Mouse (Mus musculus) bone marrow macrophage, adult 2 months (primary cell): ENCODE measurements around the gene Plekhm1. TPM values are rescaled to one million over a fixed set of nuclear protein-coding genes. Genes with fewer than 3 reads are reported as not detected.
A peak's percentile ranks its signal among the peaks of the same experiment; 100 is the strongest.

Experiments
- H3K27ac ChIP-seq: 2 replicates; pipeline ENCODE4 v1.5.1; 2012; ENCODE audit warnings: low read depth, low read length; ENCODE audit not compliant: insufficient read depth
- H3K4me1 ChIP-seq: 2 replicates; pipeline ENCODE4 v1.6.1; 2012; ENCODE audit warnings: low read length; ENCODE audit not compliant: control insufficient read depth, insufficient read depth
- H3K4me3 ChIP-seq: 2 replicates; pipeline ENCODE4 v1.5.1; 2012; ENCODE audit warnings: mild to moderate bottlenecking, low read length, moderate library complexity; ENCODE audit not compliant: insufficient read depth
- CTCF ChIP-seq: IDR thresholded peaks from 2 replicates; pipeline ENCODE4 v1.5.1; 2012; ENCODE audit warnings: low read depth, mild to moderate bottlenecking, low read length, moderate library complexity
- POLR2A ChIP-seq: IDR thresholded peaks from 2 replicates; pipeline ENCODE4 v1.6.1; 2012; ENCODE audit warnings: mild to moderate bottlenecking, low read depth, low read length, borderline replicate concordance
- polyA plus RNA-seq: library from polyadenylated mRNA; stranded (reverse); fragments of >200 nt; gene quantifications from 2 replicates; pipeline ENCODE4 v1.2.4, GENCODE M21; 2012; ENCODE audit not compliant: missing spikeins, insufficient read depth, insufficient read length

Gene Plekhm1
- polyA plus RNA-seq, 1 experiment: 75.0 TPM

DNA sequence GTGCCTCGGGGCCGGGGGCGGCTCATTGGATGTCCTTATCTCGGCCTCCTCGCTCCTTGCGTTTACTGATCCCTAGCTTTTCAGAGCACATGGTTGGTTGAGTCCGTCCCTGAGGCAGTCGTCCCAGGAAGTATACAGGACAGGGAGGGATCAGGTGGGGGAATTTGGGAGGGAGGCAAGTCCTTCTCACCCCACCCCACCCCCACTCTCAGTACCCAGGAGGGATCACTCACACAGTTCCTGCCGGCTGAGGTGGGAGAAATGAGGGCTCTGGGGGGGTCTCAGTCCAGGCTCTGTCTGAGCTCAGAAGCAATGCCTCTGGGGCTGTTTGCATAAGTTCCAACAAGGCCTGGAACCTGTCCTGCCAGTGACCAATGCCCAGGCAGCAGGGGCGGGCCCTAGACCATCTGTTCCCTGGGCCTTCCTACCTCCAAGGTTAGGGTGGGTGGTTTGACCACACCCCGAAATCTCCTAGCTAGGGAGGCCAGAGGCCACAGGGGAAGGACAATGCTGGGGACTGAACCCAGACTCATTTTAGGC lies 56.4 kb downstream of the Plekhm1 start:
- TF ChIP-seq POLR2A (no peak), CTCF (no peak)
- no peak overlapping the region for H3K27ac ChIP-seq
- peaks cover 20% of the 10 kb centered on the region for H3K4me1 ChIP-seq
- H3K4me3 ChIP-seq: no peak overlapping the region

- no peak overlapping the region for H3K4me3 ChIP-seq
- TF ChIP-seq CTCF: no peak
- no peak for TF ChIP-seq POLR2A
- H3K27ac ChIP-seq: no peak overlapping the region
- peaks cover 17% of the 10 kb centered on the region for H3K4me1 ChIP-seq
Observed at GRCm38 (mm10) chr11:103355251-103355650, 57.2 kb downstream of the Plekhm1 start.

DNA sequence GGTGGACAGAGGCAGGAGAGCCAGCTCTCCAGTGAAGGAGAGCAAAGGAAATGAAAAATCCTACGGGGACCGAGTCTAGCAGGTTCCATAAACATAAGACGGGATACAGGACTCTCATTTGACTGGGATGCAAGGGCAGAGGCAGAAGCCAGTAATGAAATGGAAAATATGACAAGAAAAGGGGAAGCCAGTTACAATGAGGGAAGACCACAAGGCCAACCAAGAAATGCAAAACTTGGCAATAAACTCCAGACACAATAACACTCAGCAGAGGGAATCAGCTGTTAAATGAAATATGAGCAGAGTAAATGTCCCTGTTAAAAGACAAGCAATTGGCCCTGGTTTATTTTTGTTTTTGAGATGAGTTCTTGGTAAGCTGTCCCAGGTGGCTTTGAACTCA lies 58.5 kb downstream of the Plekhm1 start:
- Histone ChIP-seq H3K4me1 (peaks cover 16% of the 10 kb centered on the region), H3K27ac (peak overlapping the region; percentile 25)

DNA sequence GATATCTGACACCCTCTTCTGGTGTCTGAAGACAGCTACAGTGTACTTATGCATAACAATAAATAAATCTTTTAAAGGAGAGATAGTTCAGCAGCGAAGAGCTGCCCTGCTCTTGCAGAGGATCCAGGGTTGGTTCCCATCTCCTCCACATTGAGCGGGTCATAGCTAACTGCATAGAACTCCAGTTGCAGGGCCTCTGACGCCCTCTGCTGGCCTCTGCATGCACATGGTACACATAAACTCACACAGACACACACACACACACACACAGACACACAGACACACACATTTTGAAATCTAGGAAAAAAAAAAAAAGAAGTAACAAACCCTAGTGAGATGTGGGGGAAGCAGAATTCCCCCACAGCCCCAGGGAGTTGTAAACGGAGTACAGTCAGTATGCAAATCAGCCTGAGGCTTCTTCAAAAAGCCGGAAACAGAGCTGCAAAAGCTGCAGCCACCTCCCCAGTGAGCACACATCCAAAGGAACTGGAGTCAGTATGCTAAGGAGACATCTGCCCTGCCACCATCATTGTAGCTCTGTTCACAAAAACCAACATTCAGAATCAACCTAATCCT lies 60.2 kb downstream of the Plekhm1 start:
- Histone ChIP-seq H3K27ac (no peak overlapping the region), H3K4me1 (peaks cover 14% of the 10 kb centered on the region), H3K4me3 (no peak overlapping the region)
- no peak for TF ChIP-seq POLR2A
- no peak for TF ChIP-seq CTCF

More for the DNA sequence above, 58.5 kb downstream of the Plekhm1 start:
- H3K4me3 ChIP-seq: no peak overlapping the region
- TF ChIP-seq POLR2A (no peak), CTCF (no peak)

- H3K4me3 ChIP-seq: no peak overlapping the region
- peaks cover 28% of the 10 kb centered on the region for H3K4me1 ChIP-seq
- H3K27ac ChIP-seq: no peak overlapping the region
- no peak for TF ChIP-seq CTCF
- TF ChIP-seq POLR2A: no peak
Observed at GRCm38 (mm10) chr11:103350711-103351315, 61.7 kb downstream of the Plekhm1 start.

DNA sequence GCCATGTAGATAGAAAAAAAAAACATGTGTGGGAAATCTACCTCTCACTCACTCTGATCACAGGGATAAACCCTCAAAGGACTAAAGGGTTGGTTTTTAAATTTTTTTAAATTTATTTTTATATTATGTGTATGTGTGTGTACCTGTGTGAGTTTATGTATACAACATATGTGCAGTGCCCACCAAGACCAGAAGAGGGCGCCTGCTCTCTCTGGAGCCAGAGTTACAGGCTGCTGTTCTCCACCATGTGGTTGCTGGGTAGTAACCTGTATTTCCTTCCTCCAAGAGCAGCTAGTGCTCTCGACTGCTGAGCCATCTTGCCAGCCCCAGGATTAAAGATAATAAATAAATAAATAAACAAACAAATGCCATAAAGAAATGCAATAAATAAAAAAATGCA lies 62.8 kb downstream of the Plekhm1 start:
- Histone ChIP-seq H3K27ac (no peak overlapping the region), H3K4me1 (peaks cover 35% of the 10 kb centered on the region), H3K4me3 (no peak overlapping the region)
- peak; percentile 46; the same call in 1 of the 2 replicates for TF ChIP-seq CTCF
- no peak for TF ChIP-seq POLR2A

DNA sequence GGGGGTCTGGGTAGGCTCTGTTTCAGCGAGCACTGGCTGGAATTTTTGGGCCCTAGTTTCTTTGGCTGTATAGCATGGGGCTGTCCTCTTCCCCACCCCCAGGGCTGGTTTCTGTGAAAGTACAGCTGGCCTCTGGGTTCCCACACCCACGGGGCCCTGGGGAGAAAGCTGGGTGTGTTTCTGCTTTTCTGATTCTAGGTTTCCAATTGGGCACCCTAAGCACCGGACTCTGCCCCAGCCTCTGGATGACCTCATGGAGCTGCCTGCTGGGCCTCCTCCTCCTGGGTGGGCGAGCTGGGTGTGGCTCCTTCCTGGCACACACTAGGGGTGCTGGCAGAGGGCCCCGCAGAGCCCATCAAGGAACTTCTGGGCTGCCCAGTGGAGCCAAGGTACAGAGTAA lies 65.8 kb downstream of the Plekhm1 start:
- Histone ChIP-seq H3K4me3 (no peak overlapping the region), H3K27ac (no peak overlapping the region), H3K4me1 (peaks cover 51% of the 10 kb centered on the region)
- no peak for TF ChIP-seq POLR2A
- no peak for TF ChIP-seq CTCF

DNA sequence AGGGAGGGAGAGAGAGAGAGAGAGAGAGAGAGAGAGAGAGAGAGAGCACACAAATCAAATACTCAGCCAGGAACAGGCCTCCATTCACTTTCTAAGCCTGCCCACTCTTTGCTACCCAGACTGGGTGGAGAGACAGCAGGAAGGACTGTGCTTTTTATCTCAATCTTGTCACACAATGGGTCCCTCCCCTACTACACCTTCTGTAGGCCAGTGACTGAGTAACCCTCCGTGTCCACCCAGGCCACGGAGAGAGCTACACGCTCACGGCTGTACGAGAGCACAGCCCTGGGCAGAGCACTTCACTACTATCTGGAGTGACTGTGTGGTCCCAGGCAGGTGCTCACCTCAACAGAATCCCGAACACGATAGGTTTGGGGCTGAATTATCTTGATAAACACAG lies 66.3 kb downstream of the Plekhm1 start:
- TF ChIP-seq CTCF (no peak), POLR2A (no peak)
- no peak overlapping the region for H3K4me3 ChIP-seq
- peaks cover 51% of the 10 kb centered on the region for H3K4me1 ChIP-seq
- H3K27ac ChIP-seq: no peak overlapping the region

DNA sequence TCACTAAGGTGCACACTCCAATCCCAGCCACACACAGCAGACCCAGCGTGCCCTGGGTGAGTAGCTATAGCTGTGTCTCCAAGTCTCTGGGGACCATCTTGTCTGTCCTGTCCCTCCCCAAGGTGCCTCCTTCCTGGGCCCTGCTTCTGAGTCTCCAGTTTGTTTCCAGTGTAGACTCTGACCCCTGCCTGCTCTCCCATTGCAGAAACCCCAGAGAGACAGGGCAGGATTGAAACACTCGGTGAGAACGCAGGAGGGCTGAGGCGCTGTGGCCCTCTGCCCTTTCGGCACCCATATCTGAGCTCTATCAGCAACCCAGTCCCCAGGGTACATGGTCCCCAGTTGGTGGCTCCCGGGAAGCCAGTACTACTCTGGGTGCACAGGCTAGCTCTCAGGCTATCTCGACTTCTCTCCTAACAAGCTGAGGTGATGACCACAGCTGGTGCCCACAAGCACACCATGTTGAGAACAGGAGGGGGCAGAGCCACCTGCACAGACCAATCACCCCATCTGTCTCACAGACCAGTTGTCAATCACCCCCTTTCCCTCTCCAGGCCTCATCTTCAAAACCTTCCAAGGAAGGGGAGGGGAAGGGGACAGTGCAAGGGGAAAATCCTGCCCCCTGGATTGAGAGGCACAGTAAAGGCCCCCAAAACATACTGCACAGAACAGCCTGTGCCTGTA lies 66.9 kb downstream of the Plekhm1 start:
- Histone ChIP-seq H3K4me1 (peaks cover 51% of the 10 kb centered on the region), H3K27ac (no peak overlapping the region), H3K4me3 (no peak overlapping the region)
- TF ChIP-seq CTCF (no peak), POLR2A (no peak)

- TF ChIP-seq POLR2A: no peak
- TF ChIP-seq CTCF: no peak
- Histone ChIP-seq H3K4me1 (peaks cover 51% of the 10 kb centered on the region), H3K4me3 (peak overlapping the region; percentile 28)
Observed at GRCm38 (mm10) chr11:103344494-103345332, 67.8 kb downstream of the Plekhm1 start.

More at GRCm38 (mm10) chr11:103344494-103345332, 67.8 kb downstream of the Plekhm1 start:
- H3K27ac ChIP-seq: peak overlapping the region; percentile 17; the same call in 1 of the 2 replicates
